Mouse (Mus musculus) adrenal gland, adult 8-10 months (tissue): ENCODE results near the gene Pygo2. TPM values are rescaled to one million over a fixed set of nuclear protein-coding genes. Genes with fewer than 3 reads are reported as not detected.
A peak's percentile ranks its signal among the peaks of the same experiment; 100 is the strongest.

ENCODE experiments used
- DNase-seq: peaks from one replicate; pipeline ENCODE4 v3.0.0; 2022
- total RNA-seq, 4 experiments: library from RNA; stranded (reverse); gene quantifications; 2 replicates each; pipeline ENCODE4 v1.2.4; 2022

Gene Pygo2
- total RNA-seq, 4 experiments from 2014 or later, result 42.1 to 45.1 (median 44.3) TPM

DNA sequence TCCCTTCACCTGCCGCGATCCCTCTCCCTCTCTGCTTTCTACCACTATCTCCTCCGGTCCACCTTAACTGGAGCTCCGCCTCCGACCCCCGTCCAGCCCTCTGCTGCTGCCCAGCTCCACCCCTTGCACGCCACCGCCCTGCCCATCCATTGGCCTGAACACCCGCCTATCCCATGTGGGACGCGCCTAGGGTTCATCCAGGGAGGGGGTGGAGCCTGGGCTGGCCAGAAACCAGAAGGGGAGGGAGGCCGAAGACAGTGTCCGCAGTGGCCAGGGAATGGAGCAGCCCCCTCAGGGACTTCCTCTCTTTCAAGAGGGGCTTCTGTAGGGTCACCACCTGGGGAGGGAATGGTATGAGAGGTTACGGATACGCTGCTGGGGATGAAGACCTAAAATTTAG, 36.4 kb upstream of the Pygo2 start:
- DNase-seq, result peak; percentile 99

GRCm38 (mm10) chr3:89394006-89394893, 35.8 kb upstream of the Pygo2 start, which contains the start of gene Zbtb7b:
Zbtb7b (minus strand) TSS chr3:89394776.
- DNase-seq, result peak; percentile 87

DNA sequence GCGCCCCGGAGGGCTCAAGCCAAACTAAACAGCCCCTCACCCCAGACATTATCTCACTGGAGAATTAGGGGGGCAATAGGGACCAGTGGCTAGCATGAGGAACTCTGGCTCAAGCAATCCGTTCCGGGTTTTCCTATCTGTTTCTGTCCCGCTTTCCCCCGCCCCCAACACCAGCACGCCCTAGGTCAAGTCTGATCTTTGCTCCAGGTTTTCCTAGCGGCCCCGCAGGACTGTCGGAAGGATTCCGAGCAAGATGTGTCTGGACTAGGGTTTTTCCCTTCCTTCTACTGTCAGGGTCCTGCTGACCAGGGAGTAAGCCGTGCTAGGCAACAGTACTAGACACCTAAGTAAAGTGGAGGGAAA, 35.1 kb upstream of the Pygo2 start:
- peak; percentile 87 for DNase-seq

GRCm38 (mm10) chr3:89395419-89395805, 34.6 kb upstream of the Pygo2 start:
- DNase-seq, result no peak

GRCm38 (mm10) chr3:89395806-89396653, 34.0 kb upstream of the Pygo2 start:
- no peak for DNase-seq

- DNase-seq, result no peak
Observed at GRCm38 (mm10) chr3:89396654-89397005, 33.4 kb upstream of the Pygo2 start.

DNA sequence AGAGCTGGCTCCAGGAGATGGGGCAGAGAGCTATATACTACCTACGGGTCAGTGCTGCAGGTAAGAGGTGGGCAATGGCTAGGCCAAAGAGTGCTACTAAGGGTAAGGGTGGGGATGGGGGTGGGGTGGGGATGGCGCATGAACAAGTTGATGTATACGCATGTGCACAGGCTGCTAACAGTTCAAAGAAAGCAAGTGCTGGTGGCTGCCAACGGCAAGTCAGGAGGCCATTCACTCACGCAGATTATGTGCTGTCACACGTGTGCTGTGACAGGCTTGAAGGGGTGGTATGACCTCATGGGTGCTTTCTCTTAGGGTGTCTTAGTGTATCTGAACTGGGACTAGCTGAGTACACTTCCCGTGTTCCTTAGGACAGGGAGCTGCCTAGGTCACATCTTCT, 28.7 kb upstream of the Pygo2 start:
- no peak for DNase-seq

GRCm38 (mm10) chr3:89402693-89403092, 27.3 kb upstream of the Pygo2 start, which contains the start of gene Lenep:
Lenep (minus strand) TSS chr3:89402793.
- DNase-seq, result no peak

DNA sequence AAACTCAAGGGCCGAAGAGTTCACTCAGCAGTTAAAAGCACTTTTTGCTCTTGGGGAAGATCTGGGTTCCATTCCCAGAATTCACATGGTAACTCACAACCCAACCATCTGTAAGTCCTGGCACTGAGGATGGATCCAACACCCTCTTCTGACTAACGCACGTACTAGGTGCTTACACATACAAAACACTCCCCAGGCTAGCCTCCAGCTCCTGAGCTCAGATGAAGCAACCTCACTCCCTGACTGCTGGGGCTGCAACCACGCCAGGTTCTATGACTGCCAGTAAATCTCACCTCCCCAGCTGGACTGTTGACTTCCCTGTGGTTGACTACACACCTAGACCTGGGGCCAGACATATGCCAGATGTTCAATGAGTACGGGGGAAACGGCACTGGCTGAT, 23.1 kb upstream of the Pygo2 start:
- no peak for DNase-seq

- no peak for DNase-seq
Observed at GRCm38 (mm10) chr3:89408448-89408847, 21.6 kb upstream of the Pygo2 start.

DNA sequence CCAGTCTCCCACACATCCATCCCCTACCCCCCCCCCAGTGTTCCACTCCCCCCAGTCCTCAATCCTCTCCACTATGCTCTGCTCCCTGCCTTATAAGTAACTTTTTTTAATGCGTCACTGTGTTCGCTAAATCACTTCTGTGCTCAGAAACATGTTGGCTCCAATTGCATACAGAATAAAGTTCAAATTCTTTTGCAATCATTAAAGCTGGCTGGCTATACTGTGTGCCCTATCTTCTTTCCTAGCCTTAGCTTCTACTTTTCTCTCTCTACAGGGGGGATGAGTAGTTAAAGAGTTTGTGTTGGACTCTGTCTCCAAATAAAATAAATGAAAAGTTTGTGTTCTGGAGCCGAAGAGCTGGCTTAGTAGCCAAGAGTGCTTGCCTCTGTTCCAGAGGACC, 20.3 kb upstream of the Pygo2 start:
- no peak for DNase-seq

- no peak for DNase-seq
Observed at GRCm38 (mm10) chr3:89410864-89411263, 19.1 kb upstream of the Pygo2 start.

DNA sequence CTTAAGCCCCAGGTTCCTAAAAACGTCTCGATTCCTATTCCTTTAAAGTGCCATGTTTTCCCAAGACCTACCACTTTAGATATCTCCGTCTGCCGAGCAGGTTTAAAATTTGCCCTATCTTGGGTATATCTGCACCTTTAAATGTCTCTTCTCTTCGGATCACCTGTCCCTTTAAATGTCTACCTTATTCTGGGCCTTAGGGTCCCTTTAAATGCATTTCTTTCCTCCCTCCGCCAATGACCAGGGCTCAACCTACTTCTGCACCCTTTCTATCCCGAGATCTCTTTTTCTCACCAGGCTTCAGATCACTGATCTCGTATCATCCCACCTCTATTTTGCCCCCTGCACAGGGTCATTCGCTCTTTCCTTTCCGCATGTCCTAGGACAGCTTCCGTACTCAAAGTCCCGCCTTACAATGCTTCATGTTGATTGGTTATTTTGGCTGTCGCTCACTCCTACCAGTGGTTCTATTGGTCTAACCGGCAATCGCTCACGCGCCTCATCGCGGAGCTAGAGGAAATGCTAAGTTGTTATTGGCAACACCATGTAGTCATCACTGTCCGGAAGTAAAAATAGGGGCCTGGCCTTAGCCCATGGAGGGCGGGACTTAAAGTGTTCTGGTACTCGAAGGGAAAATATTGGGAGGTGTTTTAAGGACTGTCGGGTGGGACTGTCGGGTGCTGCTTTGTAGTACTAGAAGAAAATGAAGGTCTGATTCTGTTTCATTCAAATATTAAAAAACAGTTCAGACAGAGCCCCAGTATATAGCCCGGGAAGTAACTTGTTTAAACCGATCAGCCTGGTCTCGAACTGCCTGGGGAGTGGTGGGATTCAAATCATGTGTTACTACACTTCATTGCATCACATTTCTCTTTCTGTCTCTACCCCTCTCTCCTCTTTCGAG, 18.3 kb upstream of the Pygo2 start, which contains the start of gene Flad1:
TSS of gene Flad1 (minus strand) at position 381 of the 904 bp plus-strand sequence.
- DNase-seq, result peak; percentile 99

DNA sequence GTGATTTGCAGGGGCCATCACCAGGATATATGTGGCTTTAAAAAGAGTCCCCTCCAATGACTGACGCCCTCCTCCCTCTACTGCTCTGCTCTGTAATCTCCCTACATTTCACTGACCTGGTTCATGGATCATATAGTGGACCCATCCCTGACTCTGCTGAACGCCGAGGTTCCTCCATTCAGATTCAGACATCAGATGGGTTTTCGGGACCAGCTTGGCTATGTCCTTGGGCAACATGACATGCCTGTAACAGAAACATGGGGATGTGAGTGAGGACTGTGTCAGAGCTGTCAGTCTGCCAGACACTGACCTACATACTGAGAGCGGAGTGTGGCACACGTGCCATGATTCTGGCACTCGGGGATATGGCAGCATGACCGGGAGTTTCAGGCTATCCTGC, 13.9 kb upstream of the Pygo2 start:
- DNase-seq, result no peak

- DNase-seq, result no peak
Observed at GRCm38 (mm10) chr3:89417131-89417530, 12.9 kb upstream of the Pygo2 start.

DNA sequence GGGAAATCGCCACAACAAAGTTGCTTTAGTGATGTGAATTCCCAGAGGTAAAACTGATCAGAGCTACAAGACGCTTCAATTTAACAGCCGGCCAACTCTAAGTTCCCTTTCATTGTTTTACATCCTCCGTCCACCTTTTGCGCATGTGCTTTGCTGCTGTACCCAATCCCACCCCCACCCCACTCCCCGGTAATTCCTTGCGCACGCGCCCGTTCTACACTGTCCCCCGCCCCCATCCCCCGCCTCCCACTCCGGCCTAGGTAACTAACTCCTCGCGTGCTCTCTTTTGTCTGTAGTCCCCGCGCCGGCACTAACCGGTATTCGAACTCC, 12.2 kb upstream of the Pygo2 start:
- no peak for DNase-seq

- DNase-seq, result peak; percentile 98
Observed at GRCm38 (mm10) chr3:89418170-89418860, 11.7 kb upstream of the Pygo2 start, which contains the start of the genes Cks1b and Shc1. Cks1b (minus strand) TSS chr3:89418383. Shc1 (plus strand) TSS chr3:89418443.

DNA sequence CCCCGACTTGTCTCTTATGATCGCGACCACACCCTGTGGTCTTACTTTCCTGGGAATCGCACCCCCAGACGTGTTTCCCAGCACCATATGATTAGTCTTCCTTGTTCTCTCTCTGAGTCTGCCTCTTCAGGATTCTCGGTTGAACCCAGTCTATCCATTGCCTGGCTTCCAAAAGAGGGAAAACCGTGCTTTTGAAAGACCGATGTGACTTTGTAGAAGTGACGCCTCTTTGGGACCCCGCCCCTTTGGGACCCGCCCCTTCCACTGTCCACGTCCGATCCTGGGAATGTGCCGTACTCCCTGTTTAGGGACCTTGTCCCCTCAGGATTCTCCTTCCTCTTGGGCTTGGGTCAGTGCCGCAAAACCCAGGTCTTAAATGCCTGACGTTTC, 11.2 kb upstream of the Pygo2 start:
- DNase-seq, result peak; percentile 83

GRCm38 (mm10) chr3:89419571-89419970, 10.4 kb upstream of the Pygo2 start:
- DNase-seq, result peak; percentile 69

GRCm38 (mm10) chr3:89419981-89420380, 10.0 kb upstream of the Pygo2 start:
- DNase-seq, result no peak

DNA sequence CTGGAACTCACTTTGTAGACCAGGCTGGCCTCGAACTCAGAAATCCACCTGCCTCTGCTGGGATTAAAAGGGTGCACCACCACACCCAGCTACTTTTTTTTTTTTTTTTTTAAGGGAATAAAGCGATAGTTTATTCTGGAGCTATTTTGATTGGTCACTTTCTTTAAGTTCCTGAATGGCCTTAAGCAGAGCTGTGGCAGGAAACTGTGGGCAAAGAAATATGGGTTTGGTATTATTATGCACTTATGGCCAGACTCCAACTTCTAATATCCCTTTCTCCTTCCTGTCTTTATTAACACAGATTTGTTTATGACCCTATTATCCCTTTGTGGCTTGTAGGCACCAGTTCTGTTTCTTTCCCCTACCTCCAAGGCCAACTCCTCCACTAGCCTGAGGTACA, 9.6 kb upstream of the Pygo2 start:
- DNase-seq, result no peak
